Mouse (Mus musculus): ENCODE measurements around the gene Mylk. TPM values are rescaled to one million over a fixed set of nuclear protein-coding genes. Genes with fewer than 3 reads are reported as not detected.

Mylk gene
- polyA plus RNA-seq, 1 experiment = not detected

GRCm38 (mm10) chr16:34986211-34986825, 241.3 kb downstream of the Mylk start:
- Histone ChIP-seq H3K9me3 (ENCODE audit: control insufficient read depth, low read length) (no peaks in the 10 kb centered on the region), H3K4me1 (ENCODE audit: control insufficient read depth) (peaks cover 7% of the 10 kb centered on the region), H3K36me3 (ENCODE audit: control insufficient read depth) (no peaks in the 10 kb centered on the region), H3K4me3 (replicated peaks) (no peak overlapping the region), H3K27me3 (ENCODE audit: control insufficient read depth) (no peaks in the 10 kb centered on the region)
- no peak for TF ChIP-seq TAL1 (IDR thresholded peaks at IDR 0.05; ENCODE audit: low read length)
- TF ChIP-seq GATA1 (IDR thresholded peaks at IDR 0.05; ENCODE audit: low read length) = no peak

- H3K36me3 ChIP-seq (ENCODE audit: control insufficient read depth) = no peaks in the 10 kb centered on the region
- no peak for TF ChIP-seq TAL1 (IDR thresholded peaks at IDR 0.05; ENCODE audit: low read length)
- TF ChIP-seq GATA1 (IDR thresholded peaks at IDR 0.05; ENCODE audit: low read length) = no peak
- no peaks in the 10 kb centered on the region for H3K9me3 ChIP-seq (ENCODE audit: control insufficient read depth, low read length)
Measured at GRCm38 (mm10) chr16:34991365-34991764, 246.4 kb downstream of the Mylk start.

DNA sequence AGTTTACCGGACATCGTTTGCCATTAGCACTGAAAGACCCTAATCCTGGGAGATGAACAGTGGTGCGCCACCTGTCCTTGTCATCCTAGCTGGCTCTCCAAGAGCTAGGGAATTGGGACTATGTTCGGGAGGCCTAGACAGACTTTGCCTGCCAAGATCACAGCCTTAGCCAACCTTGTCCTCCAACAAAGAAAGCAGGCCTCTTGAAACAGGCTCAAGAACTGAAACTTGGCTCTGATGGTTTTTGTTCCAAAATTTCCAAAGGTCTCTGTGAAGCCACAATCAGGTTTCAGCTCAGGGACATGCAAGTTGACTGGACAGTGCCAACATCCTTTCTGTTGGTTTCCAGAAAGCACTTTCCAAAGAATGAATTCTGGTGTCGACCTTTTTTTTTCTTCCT, 247.8 kb downstream of the Mylk start:
- H3K9me3 ChIP-seq (ENCODE audit: control insufficient read depth, low read length) = no peaks in the 10 kb centered on the region
- H3K4me1 ChIP-seq (ENCODE audit: control insufficient read depth) = no peaks in the 10 kb centered on the region
- TF ChIP-seq TAL1 (IDR thresholded peaks at IDR 0.05; ENCODE audit: low read length) = no peak
- TF ChIP-seq GATA1 (IDR thresholded peaks at IDR 0.05; ENCODE audit: low read length) = no peak
- no peak overlapping the region for H3K4me3 ChIP-seq (replicated peaks)
- H3K36me3 ChIP-seq (ENCODE audit: control insufficient read depth) = no peaks in the 10 kb centered on the region
- no peaks in the 10 kb centered on the region for H3K27me3 ChIP-seq (ENCODE audit: control insufficient read depth)

More at GRCm38 (mm10) chr16:34991365-34991764, 246.4 kb downstream of the Mylk start:
- no peaks in the 10 kb centered on the region for H3K27me3 ChIP-seq (ENCODE audit: control insufficient read depth)
- H3K4me3 ChIP-seq (replicated peaks) = no peak overlapping the region
- peaks cover 5% of the 10 kb centered on the region for H3K4me1 ChIP-seq (ENCODE audit: control insufficient read depth)

DNA sequence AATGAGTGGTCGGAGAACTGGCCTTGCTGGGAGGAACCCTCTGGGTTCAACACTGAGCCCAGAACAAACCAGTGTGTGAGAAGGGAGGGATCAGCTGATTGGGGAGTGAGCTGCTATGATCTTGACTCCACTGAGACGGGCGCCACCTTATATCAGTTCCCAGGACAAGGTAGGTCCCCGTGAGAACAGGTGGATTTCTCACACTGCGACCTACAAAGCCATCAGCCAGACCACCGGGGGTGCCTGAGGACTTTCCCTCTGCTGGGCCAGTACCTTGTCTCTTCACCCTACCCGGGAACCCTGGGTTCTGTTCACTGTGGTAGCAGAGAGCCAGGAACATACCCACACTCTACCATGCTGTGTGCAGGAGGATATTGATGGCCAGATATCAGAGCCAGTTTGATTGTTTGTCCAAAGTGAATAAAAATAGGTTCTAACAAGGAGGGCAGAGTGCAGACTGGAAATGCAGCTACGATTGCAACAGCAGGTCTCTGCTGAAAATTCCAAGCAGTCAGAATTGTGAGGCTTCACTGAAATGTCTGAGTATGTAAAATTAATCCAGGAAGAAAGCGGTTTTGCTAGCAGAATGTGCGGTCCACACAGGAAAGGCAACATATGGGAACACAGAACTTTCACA, 248.8 kb downstream of the Mylk start:
- no peaks in the 10 kb centered on the region for H3K27me3 ChIP-seq (ENCODE audit: control insufficient read depth)
- no peak for TF ChIP-seq GATA1 (IDR thresholded peaks at IDR 0.05; ENCODE audit: low read length)
- no peak for TF ChIP-seq TAL1 (IDR thresholded peaks at IDR 0.05; ENCODE audit: low read length)
- no peak overlapping the region for H3K4me3 ChIP-seq (replicated peaks)
- H3K36me3 ChIP-seq (ENCODE audit: control insufficient read depth) = no peaks in the 10 kb centered on the region
- H3K4me1 ChIP-seq (ENCODE audit: control insufficient read depth) = no peaks in the 10 kb centered on the region
- H3K9me3 ChIP-seq (ENCODE audit: control insufficient read depth, low read length) = no peaks in the 10 kb centered on the region

GRCm38 (mm10) chr16:34994641-34995141, 249.7 kb downstream of the Mylk start:
- no peaks in the 10 kb centered on the region for H3K27me3 ChIP-seq (ENCODE audit: control insufficient read depth)
- no peaks in the 10 kb centered on the region for H3K36me3 ChIP-seq (ENCODE audit: control insufficient read depth)
- H3K4me1 ChIP-seq (ENCODE audit: control insufficient read depth) = no peaks in the 10 kb centered on the region
- H3K9me3 ChIP-seq (ENCODE audit: control insufficient read depth, low read length) = no peaks in the 10 kb centered on the region
- no peak for TF ChIP-seq GATA1 (IDR thresholded peaks at IDR 0.05; ENCODE audit: low read length)
- no peak for TF ChIP-seq TAL1 (IDR thresholded peaks at IDR 0.05; ENCODE audit: low read length)
- no peak overlapping the region for H3K4me3 ChIP-seq (replicated peaks)

GRCm38 (mm10) chr16:34996133-34996532, 251.1 kb downstream of the Mylk start:
- Histone ChIP-seq H3K4me1 (ENCODE audit: control insufficient read depth) (no peaks in the 10 kb centered on the region), H3K36me3 (ENCODE audit: control insufficient read depth) (no peaks in the 10 kb centered on the region), H3K4me3 (replicated peaks) (no peak overlapping the region), H3K9me3 (ENCODE audit: control insufficient read depth, low read length) (no peaks in the 10 kb centered on the region), H3K27me3 (ENCODE audit: control insufficient read depth) (peaks cover 3% of the 10 kb centered on the region)
- TF ChIP-seq GATA1 (IDR thresholded peaks at IDR 0.05; ENCODE audit: low read length) (no peak), TAL1 (IDR thresholded peaks at IDR 0.05; ENCODE audit: low read length) (no peak)

DNA sequence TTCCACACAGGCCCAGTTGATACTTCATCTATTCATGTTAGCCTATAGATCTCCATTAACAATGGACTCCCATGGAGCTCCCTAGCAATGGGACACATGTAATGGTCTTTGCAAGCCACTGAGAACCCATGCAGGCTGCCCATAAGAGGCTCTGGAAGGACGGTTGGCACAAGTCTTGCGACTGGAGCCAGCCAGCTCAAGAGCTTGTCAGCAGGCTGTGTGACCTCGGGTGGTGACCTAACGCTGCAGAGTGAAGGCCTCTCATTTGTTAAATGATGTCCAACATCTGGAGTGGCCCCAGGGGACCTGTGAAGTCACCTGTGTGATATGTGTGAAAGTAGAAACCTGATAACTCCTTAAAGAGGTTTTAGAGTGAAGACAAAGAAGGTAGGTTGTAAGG, 252.0 kb downstream of the Mylk start:
- Histone ChIP-seq H3K27me3 (ENCODE audit: control insufficient read depth) (peaks cover 7% of the 10 kb centered on the region), H3K36me3 (ENCODE audit: control insufficient read depth) (no peaks in the 10 kb centered on the region), H3K4me3 (replicated peaks) (no peak overlapping the region), H3K9me3 (ENCODE audit: control insufficient read depth, low read length) (no peaks in the 10 kb centered on the region), H3K4me1 (ENCODE audit: control insufficient read depth) (no peaks in the 10 kb centered on the region)
- no peak for TF ChIP-seq TAL1 (IDR thresholded peaks at IDR 0.05; ENCODE audit: low read length)
- TF ChIP-seq GATA1 (IDR thresholded peaks at IDR 0.05; ENCODE audit: low read length) = no peak

GRCm38 (mm10) chr16:34997576-34997975, 252.6 kb downstream of the Mylk start:
- no peaks in the 10 kb centered on the region for H3K4me1 ChIP-seq (ENCODE audit: control insufficient read depth)
- no peak for TF ChIP-seq TAL1 (IDR thresholded peaks at IDR 0.05; ENCODE audit: low read length)
- TF ChIP-seq GATA1 (IDR thresholded peaks at IDR 0.05; ENCODE audit: low read length) = no peak
- no peaks in the 10 kb centered on the region for H3K9me3 ChIP-seq (ENCODE audit: control insufficient read depth, low read length)
- H3K4me3 ChIP-seq (replicated peaks) = no peak overlapping the region
- no peaks in the 10 kb centered on the region for H3K36me3 ChIP-seq (ENCODE audit: control insufficient read depth)
- H3K27me3 ChIP-seq (ENCODE audit: control insufficient read depth) = peaks cover 7% of the 10 kb centered on the region

- Histone ChIP-seq H3K36me3 (ENCODE audit: control insufficient read depth) (no peaks in the 10 kb centered on the region), H3K4me1 (ENCODE audit: control insufficient read depth) (no peaks in the 10 kb centered on the region), H3K9me3 (ENCODE audit: control insufficient read depth, low read length) (no peaks in the 10 kb centered on the region), H3K27me3 (ENCODE audit: control insufficient read depth) (peaks cover 7% of the 10 kb centered on the region), H3K4me3 (replicated peaks) (no peak overlapping the region)
- TF ChIP-seq GATA1 (IDR thresholded peaks at IDR 0.05; ENCODE audit: low read length) = no peak
- TF ChIP-seq TAL1 (IDR thresholded peaks at IDR 0.05; ENCODE audit: low read length) = no peak
Measured at GRCm38 (mm10) chr16:34999016-34999415, 254.0 kb downstream of the Mylk start.

Data from erythroblast, embryonic 14.5 days (primary cell).